Mouse (Mus musculus) neural tube, embryonic 11.5 days (tissue): ENCODE data around the gene Nlrc3. TPM values are rescaled to one million over a fixed set of nuclear protein-coding genes. Genes with fewer than 3 reads are reported as not detected.

Experiments used
- microRNA-seq: library from miRNA; unstranded; fragments of <30 nt; microRNA quantifications from one replicate; pipeline ENCODE4, GENCODE M21; 2016
- polyA plus RNA-seq: library from polyadenylated mRNA; unstranded; fragments of >200 nt; fragmentation: Nextera tagmentation; extraction: Ambion mirVana; gene quantifications from 2 replicates; pipeline ENCODE4 v1.2.1, GENCODE M21; 2014

Nlrc3 gene
- polyA plus RNA-seq, 1 experiment from 2014 or later, result 1.1 TPM

Small RNA genes within 50 kb of the gene (microRNA-seq; reads per million reads assigned to microRNA genes)
- gene Gm23493, result not detected

Other genes starting within 250 kb of the Nlrc3 start
- gene Zfp263, start 232.5 kb downstream of the Nlrc3 start, polyA plus RNA-seq, result 26.7 and 27.7 TPM in 2 replicates
- gene Olfr15, start 145.8 kb downstream of the Nlrc3 start, polyA plus RNA-seq, result not detected in 2 replicates
- 1.1 and 1.3 TPM in 2 replicates for gene Zfp174, start 129.4 kb downstream of the Nlrc3 start, polyA plus RNA-seq
- 66.2 and 66.5 TPM in 2 replicates for gene Naa60, start 104.3 kb downstream of the Nlrc3 start, polyA plus RNA-seq
- gene Zfp597, start 92.1 kb downstream of the Nlrc3 start, polyA plus RNA-seq, result 9.5 and 9.6 TPM in 2 replicates
- gene Gm20695, start 92.0 kb downstream of the Nlrc3 start, polyA plus RNA-seq, result 1.5 TPM in 1 of 2 replicates, not detected in the other
- gene 1700037C18Rik, start 67.9 kb downstream of the Nlrc3 start, polyA plus RNA-seq, result 3.5 and 5.5 TPM in 2 replicates
- gene Cluap1, start 67.8 kb downstream of the Nlrc3 start, polyA plus RNA-seq, result 23.3 and 25.2 TPM in 2 replicates
- gene Slx4, start 27.1 kb upstream of the Nlrc3 start, polyA plus RNA-seq, result 31.2 and 35.4 TPM in 2 replicates
- gene Dnase1, start 60.3 kb upstream of the Nlrc3 start, polyA plus RNA-seq, result 6.1 and 6.8 TPM in 2 replicates
- 83.7 and 85.7 TPM in 2 replicates for gene Trap1, start 101.2 kb upstream of the Nlrc3 start, polyA plus RNA-seq
- 34.3 and 34.5 TPM in 2 replicates for gene Crebbp, start 237.4 kb upstream of the Nlrc3 start, polyA plus RNA-seq